Mouse (Mus musculus) central nervous system, embryonic 14 days (tissue): ENCODE results near the gene Zmat3. TPM values are rescaled to one million over a fixed set of nuclear protein-coding genes. Genes with fewer than 3 reads are reported as not detected.

Source experiments
- polyA plus RNA-seq: library from polyadenylated mRNA; depleted of rRNA; stranded (reverse); fragments of >200 nt; gene quantifications from 2 replicates; pipeline ENCODE4 v1.2.3, GENCODE M21; 2012; rRNA removed

Gene Zmat3
- polyA plus RNA-seq = 15.3 and 16.1 TPM in 2 replicates

GRCm38 (mm10) chr3:32365546-32366245 lies at the start of gene Zmat3:
Gene Zmat3, minus strand, starts transcription at chr3:32366014.

DNA sequence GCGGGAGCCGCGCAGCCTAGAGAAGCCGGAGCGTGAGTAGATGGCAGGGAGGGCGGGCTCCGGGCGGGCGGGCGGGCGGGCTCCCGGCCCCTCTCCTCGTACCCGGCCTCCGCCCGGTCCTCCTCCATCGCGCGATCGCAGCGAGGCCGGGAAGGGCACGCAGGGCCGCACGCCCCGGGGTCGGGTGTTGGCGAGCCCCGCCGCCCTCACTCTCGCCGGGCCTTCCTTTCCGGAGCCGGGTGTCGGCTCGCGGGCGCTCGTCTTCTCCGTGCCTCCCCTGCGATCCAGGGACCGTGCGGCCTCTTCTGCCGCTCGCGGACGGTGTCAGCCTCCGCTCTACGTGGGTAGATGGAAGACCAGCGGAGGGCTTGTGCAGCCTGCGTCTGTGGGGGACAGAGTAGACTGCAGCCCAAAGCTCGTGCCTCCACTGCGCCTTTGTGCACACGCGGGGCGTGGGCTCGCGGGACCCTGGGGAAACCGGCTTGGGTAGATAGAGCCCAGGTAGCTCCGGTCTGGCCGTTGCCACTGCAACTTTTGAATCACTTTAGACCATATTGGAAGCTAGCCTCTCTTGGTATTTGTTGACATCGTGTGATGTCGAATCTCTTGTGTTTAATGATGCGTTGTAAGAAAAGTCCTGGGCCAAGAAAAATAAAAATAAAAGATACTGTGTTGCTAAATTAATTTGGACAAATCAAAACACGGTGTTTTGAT lies 31.8 kb upstream of the Zmat3 start, which contains the start of gene Pik3ca:
TSS of gene Pik3ca (plus strand) at position 211 of the 714 bp plus-strand sequence.

Other genes starting within 250 kb of the Zmat3 start
- gene Pik3ca, start 31.7 kb upstream of the Zmat3 start, polyA plus RNA-seq = 22.6 and 27.3 TPM in 2 replicates
- not detected in 2 replicates for gene Kcnmb3, start 126.2 kb upstream of the Zmat3 start, polyA plus RNA-seq
- 63.2 and 64.2 TPM in 2 replicates for gene Zfp639, start 144.2 kb upstream of the Zmat3 start, polyA plus RNA-seq
- gene Mfn1, start 163.5 kb upstream of the Zmat3 start, polyA plus RNA-seq = 53.0 and 55.3 TPM in 2 replicates